Mouse (Mus musculus) retina, postnatal 7 days (tissue): ENCODE results near the gene Rnft2.

Source experiments
- DNase-seq: peaks from one replicate; pipeline ENCODE4 v3.0.0-alpha.2; 2012; ENCODE audit warnings: low read depth, low spot score

The Rnft2 gene

DNA sequence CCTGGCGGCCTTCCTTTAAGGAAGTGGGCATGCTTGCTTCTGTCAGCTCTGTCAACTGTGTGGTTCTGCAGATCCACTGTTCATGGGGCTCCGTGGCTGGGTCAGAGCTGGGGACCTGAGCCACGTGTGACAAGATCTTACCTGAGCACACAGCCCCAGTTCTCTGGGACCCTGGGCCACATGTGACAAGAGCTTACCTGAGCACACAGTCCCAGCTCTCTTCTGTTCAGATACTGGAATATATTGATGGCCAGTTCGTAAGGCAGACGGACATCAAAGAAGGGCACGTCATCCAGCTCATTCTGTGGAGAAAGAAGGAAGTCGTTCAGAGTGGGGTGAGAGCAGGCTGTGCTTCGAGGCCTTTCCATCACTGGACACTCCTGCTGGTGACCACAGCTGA lies 102.4 kb downstream of the Rnft2 start:
- DNase-seq = no peak
